Mouse (Mus musculus) stomach, embryonic 14.5 days (tissue): ENCODE measurements around the gene Tbc1d2. TPM values are rescaled to one million over a fixed set of nuclear protein-coding genes. Genes with fewer than 3 reads are reported as not detected.
A peak's percentile ranks its signal among the peaks of the same experiment; 100 is the strongest.

Experiments
- ATAC-seq: fragments of 200-750 bp; cut with Nextera tagmentation; 2 replicates; pipeline ENCODE4 v1.8.0; 2017; ENCODE audit warnings: low read depth, moderate TSS enrichment; ENCODE audit not compliant: insufficient number of reproducible peaks, insufficient read depth, low FRiP score
- H3K27ac ChIP-seq: fragments of 300-500 bp; sonication (generic); 2 replicates; pipeline ENCODE4 v1.5.1; 2014; ENCODE audit warnings: mild to moderate bottlenecking, low read length, moderate library complexity, mixed read lengths
- H3K27me3 ChIP-seq: fragments of 300-500 bp; sonication (generic); 2 replicates; pipeline ENCODE4 v1.6.1; 2014; ENCODE audit warnings: low read length, control low read depth, mixed read lengths; ENCODE audit not compliant: control insufficient read depth, insufficient read depth
- H3K36me3 ChIP-seq: fragments of 300-500 bp; sonication (generic); 2 replicates; pipeline ENCODE4 v1.6.1; 2014; ENCODE audit warnings: mild to moderate bottlenecking, control low read depth, low read length, moderate library complexity, mixed read lengths; ENCODE audit not compliant: control insufficient read depth, insufficient read depth
- H3K4me1 ChIP-seq: fragments of 300-500 bp; sonication (generic); 2 replicates; pipeline ENCODE4 v1.6.1; 2014; ENCODE audit warnings: low read length, control low read depth, mixed read lengths; ENCODE audit not compliant: control insufficient read depth, insufficient read depth
- H3K4me2 ChIP-seq: fragments of 300-500 bp; sonication (generic); replicated peaks from 2 replicates; pipeline ENCODE4 v1.6.1; 2014; ENCODE audit warnings: low read depth, low read length, control low read depth
- H3K4me3 ChIP-seq: fragments of 300-500 bp; sonication (generic); 2 replicates; pipeline ENCODE4 v1.5.1; 2014; ENCODE audit warnings: low read depth, low read length, control low read depth
- H3K9ac ChIP-seq: fragments of 300-500 bp; sonication (generic); replicated peaks from 2 replicates; pipeline ENCODE4 v1.6.1; 2014; ENCODE audit warnings: low read depth, mild to moderate bottlenecking, control low read depth, low read length, moderate library complexity, mixed read lengths
- H3K9me3 ChIP-seq: fragments of 300-500 bp; sonication (generic); 2 replicates; pipeline ENCODE4 v1.6.1; 2016; ENCODE audit warnings: low read depth, low read length, control low read depth; ENCODE audit not compliant: control insufficient read depth
- WGBS: fragments of 180-500 bp; shearing (Covaris S2); extraction: QIAGEN DNeasy Blood & Tissue Kit; methylation state at CpG from one replicate; pipeline ENCODE4 v1.1.7; 2014; 5-methylcytosine and 5-hydroxymethylcytosine counted together
- polyA plus RNA-seq: library from polyadenylated mRNA; unstranded; fragments of >200 nt; fragmentation: Nextera tagmentation; extraction: Ambion mirVana; gene quantifications from 2 replicates; pipeline ENCODE4 v1.2.1, GENCODE M21; 2014

The Tbc1d2 gene
- polyA plus RNA-seq, 1 experiment from 2014 or later, result 2.3 TPM

GRCm38 (mm10) chr4:46556933-46557332 lies 93.1 kb downstream of the Tbc1d2 start:
- Histone ChIP-seq H3K4me2 (no peak overlapping the region), H3K9me3 (no peaks in the 10 kb centered on the region), H3K27ac (no peak overlapping the region), H3K4me3 (no peak overlapping the region), H3K9ac (no peak overlapping the region), H3K4me1 (no peaks in the 10 kb centered on the region), H3K27me3 (no peaks in the 10 kb centered on the region), H3K36me3 (no peaks in the 10 kb centered on the region)
- no peak for ATAC-seq
- WGBS, result 74% methylated on average over 3 of the region's 3 CpGs

GRCm38 (mm10) chr4:46555762-46556161 lies 94.2 kb downstream of the Tbc1d2 start:
- ATAC-seq, result no peak
- H3K4me2 ChIP-seq, result no peak overlapping the region
- 82% methylated on average over 9 of the region's 9 CpGs for WGBS
- H3K9ac ChIP-seq, result no peak overlapping the region
- no peaks in the 10 kb centered on the region for H3K9me3 ChIP-seq
- no peaks in the 10 kb centered on the region for H3K4me1 ChIP-seq
- no peaks in the 10 kb centered on the region for H3K27me3 ChIP-seq
- H3K4me3 ChIP-seq, result no peak overlapping the region
- H3K36me3 ChIP-seq, result no peaks in the 10 kb centered on the region
- 0 out of 2 replicates have a peak overlapping the region, but pooled peaks have one; percentile 11 for H3K27ac ChIP-seq

Other genes with a start within 250 kb of the Tbc1d2 start
- gene Hemgn, start 236.7 kb downstream of the Tbc1d2 start, polyA plus RNA-seq, result 0.39 and 0.94 TPM in 2 replicates
- gene Anp32b, start 199.3 kb downstream of the Tbc1d2 start, polyA plus RNA-seq, result 242 and 249 TPM in 2 replicates
- 75.9 and 77.2 TPM in 2 replicates for gene Nans, start 161.0 kb downstream of the Tbc1d2 start, polyA plus RNA-seq
- 4.9 and 6.0 TPM in 2 replicates for gene Trim14, start 114.1 kb downstream of the Tbc1d2 start, polyA plus RNA-seq
- 10.8 and 11.7 TPM in 2 replicates for gene Coro2a, start 48.0 kb downstream of the Tbc1d2 start, polyA plus RNA-seq